Mouse (Mus musculus) layer of hippocampus, postnatal 25 days (tissue): ENCODE data around the gene Cog1. TPM values are rescaled to one million over a fixed set of nuclear protein-coding genes. Genes with fewer than 3 reads are reported as not detected.
"Not testable (repeated sequence)": the region's sequence is repeated elsewhere in the genome, so short reads cannot be mapped to it uniquely, and the experiment has no call there.

Experiments used
- DNase-seq, 2 experiments: peaks; one replicate each; pipeline ENCODE4 v3.0.0; 2022; ENCODE audit warnings: mixed read lengths in 2 of 2, low spot score in 1 of 2; ENCODE audit errors: extremely low spot score in 1 of 2
- total RNA-seq, 2 experiments: library from RNA; stranded (reverse); gene quantifications; 2 replicates each; pipeline ENCODE4 v1.2.3; 2021

The Cog1 gene
- total RNA-seq, 2 experiments from 2014 or later = 53.4 to 64.0 TPM

DNA sequence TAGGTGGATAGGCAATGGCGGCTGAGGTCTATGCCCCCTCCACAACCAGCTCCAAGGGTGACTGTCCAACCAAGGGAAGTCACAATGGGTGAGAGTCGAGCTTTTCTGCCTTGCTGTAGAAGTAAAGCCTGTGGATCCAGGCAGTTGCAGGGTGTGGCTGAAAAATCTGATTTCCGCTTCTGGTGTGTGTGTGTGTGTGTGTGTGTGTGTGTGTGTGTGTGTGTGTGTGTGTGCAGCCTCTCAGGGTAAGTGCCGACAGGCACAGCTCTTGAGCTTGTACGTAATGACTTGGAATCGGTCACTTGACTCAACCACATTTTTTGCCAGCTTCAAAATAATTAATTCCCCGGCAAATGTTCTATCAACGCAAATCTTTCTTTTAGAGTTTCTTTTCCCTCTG lies 17.7 kb upstream of the Cog1 start:
- DNase-seq = no peak

DNA sequence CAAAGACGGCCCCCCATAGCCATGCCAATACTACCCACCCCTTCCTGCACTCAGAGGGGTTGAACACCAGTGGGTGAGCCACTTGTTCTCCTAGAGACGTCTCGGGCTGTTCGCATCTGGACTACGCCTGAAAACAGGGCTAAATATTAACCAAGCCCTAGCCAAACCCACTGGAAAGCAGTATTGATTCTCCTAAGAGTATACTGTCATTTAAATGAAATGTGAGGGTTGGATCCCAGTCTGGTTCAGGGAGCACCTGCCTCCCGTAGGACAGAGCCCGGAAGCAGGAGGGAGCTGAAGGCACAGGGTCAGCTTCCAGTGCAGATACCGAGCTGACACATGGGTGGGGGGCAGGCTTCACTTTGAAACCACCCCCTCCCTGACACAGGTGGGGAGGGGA lies 17.1 kb upstream of the Cog1 start:
- no peak for DNase-seq

DNA sequence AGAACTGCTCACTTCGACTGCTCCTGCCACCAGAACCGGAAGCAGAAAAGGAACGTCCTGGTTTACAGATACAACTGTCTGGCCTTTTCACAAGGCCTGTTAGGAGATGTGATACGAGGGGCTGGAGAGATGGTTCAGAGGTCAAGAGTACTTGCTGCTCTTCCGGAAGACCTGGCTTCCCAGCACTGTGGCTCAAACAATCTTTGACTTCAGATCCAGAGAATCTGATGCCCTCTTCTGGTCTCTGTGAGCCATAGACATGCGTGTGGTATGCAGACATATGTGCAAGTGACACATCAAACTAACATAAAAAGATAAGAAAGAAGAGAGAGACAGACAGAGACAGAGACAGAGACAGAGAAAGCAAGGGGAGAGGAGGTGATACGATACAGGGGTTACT lies 16.7 kb upstream of the Cog1 start:
- DNase-seq = no peak

DNA sequence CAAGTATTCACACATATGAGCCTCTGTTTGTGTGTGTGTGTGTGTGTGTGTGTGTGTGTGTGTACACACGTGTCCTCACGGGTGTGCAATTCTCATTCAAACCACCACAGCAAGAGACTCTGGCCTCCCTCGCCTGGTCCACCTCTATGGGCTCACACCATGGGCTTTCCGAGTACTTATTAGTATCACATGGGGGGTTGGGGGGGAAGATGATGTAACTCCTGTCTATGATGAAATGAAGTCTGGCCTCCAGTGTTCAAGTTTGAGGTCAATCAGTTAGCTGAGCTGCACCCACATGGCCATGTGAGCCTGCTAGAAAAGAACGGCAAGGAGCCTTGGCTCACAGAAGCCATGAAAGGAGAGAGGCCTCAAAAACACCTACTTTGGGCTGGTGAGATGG lies 15.6 kb upstream of the Cog1 start:
- no peak for DNase-seq

DNA sequence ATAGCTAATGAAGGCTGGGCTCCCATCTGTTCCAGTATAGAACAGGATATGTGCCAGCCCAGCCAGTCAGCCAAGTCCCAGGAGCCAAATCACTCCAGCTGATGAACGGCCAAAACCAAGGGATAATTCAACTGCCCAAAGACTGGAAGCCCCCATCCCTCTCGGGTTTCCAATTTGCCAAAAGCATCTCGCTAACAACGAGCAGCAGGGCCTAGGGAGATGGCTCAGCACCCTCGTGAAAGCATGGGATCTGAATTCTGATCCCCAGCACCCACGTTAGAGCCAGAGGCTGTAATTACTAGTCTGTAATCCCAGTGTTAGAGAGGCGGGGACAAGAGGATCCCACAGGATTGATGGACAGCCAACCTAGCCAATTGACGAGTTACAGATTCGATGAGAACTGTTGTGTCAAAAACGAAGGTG lies 14.3 kb upstream of the Cog1 start:
- DNase-seq = no peak

DNA sequence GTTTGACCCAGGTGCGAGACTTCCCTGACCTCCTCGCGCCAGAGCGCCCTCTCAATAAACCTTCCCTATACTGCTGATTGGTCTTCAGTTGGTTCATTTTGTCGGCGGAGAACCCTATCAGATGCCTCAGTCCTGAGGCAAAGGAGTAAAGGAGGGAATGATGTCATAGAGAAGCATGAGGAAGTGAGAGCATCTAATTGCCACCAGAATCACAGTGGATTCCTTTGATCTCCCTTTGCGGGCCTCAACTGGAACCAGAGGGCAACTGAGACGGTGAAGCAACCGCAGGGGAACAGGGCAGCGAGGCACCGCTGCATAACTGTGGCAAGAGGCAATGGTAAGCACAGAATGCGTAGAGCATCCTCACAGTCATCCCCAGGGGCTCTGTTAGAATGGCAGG lies 10.3 kb upstream of the Cog1 start:
- no peak for DNase-seq

DNA sequence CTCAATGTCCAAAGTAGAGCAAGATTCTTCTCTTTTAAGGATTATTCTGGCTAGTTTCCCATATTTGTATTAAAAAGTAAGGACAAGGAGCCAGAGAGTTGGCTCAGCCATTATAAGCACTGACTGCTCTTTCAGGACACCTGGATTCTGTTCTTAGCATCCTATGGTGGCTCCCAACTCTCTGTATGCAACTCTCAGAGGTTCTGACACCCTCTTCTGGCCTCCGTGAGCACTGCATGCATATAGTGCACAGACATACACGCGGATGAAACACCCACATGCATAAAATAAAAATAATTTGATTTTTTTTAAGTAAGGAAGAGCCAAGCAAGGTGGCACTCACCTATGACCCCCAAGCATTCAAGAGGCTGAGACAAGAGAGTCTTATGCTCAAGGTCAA lies 3.8 kb upstream of the Cog1 start:
- no peak for DNase-seq

DNA sequence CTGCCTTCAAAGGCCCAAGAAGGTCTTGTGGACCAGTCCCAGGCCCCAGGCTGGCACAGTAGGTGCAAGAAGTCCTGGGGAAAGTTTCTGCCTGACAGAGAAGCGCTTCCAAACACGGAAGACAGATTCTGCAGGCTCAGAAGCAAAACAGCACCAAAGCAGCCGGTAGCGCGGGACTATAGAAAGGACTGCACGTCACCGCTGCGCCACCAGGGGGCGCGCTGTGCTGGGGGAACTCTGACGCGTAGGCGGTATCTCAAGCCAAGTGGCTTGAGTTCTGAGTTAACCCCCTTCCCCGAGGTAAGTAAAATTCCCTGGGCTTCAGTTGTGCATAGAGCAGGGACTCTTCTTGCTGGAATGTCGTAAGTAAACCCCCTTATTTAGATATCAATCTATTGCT lies 817 bp upstream of the Cog1 start:
- peak; percentile 85 to 94 for DNase-seq

DNA sequence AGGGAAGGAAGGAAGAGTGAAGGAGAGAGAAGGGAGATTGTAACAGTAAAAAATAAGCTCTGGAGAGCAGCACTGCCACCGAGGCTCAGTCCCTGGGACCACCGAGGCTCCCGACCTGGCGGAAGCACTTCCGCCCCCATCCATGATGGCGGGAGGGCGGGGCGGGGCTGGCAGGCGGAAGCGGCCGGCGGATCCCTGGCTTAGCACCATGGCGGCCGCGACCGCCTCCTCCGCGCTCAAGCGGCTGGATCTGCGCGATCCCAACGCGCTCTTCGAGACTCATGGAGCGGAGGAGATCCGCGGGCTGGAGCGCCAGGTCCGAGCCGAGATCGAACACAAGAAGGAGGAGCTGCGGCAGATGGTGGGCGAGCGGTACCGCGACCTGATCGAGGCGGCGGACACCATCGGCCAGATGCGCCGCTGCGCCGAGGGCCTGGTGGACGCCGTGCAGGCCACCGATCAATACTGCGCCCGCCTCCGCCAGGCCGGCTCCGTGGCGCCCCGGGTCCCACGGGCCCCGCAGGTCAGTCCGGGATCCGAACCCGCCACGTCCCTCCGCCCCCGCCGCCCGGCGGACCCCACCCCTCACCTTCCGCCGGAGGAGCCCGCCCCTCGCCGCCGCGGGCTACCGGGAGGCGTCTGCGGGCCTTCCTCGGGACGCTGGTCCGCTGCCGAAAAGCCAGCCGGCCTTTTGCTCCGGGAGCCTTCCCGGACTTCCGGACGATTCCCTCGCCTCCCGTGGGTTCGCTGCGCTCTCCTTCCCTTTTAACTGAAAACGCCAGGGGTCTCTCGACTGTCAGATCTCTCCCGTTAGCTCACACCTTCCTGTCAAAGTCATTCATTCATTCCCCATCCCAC lies 613 bp downstream of the Cog1 start, which contains the start of gene Slc39a11:
Slc39a11 (minus strand) TSS at position 727 of the 858 bp plus-strand sequence.
- DNase-seq = peak; percentile 42 to 62

DNA sequence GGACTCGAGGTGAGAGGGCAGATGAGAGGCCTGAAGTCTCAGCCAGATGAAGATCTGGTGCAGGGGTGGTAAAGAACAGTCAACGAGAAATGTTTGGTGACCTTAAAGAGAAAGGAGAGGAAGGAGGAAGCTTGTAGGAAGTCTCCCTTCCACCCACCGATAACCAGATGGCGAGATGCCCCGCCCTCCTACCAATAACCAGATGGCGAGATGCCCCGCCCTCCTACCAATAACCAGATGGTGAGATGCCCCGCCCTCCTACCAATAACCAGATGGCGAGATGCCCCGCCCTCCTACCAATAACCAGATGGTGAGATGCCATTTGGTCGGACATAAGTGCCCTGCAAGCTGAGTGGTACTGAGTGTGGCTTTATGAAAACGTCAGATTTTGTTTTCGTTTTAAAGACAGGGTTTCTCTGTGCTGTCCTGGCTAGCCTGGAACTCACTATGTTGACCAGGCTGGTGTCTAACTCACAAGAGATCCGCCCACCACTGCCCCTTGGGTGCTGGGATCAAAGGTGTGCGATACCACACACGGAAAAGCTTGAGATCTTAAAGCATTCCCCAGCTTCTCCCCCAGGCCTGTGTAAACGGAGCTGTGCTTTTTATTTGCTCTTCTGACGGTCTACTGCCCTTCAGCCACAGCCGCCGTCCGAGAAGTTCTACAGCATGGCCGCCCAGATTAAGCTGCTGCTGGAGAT lies 2.4 kb downstream of the Cog1 start:
- no peak for DNase-seq

DNA sequence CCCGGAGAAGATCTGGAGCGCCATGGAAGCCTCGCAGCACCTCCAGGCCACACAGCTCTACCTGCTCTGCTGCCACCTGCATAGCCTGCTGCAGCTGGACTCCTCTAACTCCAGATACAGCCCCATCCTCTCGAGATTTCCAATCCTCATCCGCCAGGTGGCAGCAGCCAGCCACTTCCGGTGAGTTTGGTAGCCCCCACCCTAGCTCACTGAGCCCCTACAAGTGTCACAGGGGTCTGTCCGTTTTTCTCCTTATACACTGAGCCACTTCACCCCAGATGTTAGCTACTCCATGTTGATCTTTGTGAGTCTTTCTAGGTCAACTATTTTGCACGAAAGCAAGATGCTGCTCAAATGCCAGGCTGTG lies 2.9 kb downstream of the Cog1 start:
- DNase-seq = peak in 1 of 2 experiments; percentile 39

DNA sequence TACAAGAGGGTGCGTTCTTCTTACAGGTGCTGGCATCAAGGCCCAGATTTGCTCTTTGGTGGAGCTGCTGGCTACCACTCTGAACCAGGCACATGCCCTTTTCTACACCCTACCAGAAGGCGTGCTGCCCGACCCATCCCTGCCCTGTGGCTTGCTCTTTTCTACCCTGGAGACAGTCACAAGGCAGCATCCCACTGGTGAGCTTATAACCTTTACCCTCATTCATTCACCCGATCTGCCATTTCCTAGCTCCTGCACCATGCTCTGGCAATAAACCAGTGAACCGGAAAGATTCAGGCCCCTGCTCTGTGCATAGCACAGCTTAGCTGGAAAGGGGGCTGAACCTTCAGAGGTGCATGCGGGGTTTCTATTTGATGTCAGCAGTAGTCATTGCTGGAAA lies 3.5 kb downstream of the Cog1 start:
- no peak for DNase-seq

DNA sequence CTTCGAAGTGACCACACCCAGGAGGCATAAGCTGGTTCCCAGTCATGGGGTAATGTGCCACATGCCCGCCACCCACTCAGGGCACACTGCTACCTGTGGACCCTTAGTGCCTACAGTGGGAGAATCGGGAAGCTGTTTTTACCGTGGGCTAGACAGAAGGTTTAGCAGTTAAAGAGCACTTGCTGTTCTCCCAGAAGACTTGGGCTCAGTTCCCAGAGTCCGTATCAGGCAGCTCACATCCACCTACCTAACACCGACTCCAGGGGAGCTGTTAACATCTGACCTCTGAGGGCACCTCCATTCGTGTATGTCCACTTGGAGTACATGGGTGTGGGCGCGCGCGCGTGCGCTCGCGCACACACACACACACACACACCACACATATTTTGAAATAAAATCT lies 5.1 kb downstream of the Cog1 start:
- DNase-seq = no peak

DNA sequence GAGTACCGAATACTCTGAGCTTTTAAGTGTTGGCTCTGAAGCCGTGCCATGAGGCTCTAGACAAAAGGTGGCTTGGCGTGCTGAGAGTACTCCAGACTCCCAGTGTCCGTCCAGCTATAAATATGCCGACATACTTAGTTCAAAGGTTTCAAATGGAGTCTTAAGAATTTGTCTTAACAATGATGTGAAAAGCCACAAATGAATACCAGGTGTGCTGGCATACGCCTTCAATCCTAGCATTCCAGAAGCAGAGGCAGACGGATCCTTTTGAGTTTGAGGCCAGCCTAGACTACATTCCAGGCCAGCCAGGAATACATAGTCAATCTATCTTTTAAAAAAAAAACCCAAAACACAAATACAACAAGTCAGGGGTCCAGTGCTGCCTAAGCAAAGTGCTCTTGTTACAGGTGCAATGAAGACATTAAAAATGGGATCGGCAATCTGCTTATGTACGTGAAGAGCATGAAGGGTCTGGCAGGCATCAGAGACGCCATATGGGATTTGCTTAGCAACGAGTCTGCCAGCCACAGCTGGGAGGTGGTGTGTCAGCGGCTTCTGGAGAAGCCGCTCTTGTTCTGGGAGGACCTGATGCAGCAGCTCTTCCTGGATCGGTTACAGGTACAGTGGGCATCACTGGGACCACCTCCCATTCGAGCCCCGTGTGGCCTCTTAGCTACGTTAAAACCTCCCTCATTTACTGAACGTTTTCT lies 5.7 kb downstream of the Cog1 start:
- DNase-seq = no peak

DNA sequence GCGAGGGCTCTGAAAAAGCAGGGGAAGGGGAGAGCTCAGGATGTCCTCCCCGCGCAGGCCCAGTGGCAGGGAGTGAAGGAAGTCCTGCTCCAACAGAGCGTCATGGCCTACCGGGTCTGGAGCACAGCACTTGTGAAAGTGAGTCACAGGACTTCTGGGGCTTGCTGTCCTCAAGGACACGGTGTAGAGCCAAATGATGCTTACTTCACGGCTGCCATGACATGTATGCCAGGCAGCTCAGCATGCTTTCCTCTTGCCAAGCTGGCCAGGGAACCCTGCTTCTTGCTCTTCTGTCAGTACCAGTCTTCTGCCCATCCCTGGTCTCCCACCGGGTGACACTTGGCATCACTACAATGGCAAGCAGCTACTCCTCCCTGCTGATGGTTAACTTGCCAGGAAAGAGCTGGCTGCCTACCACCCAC lies 7.6 kb downstream of the Cog1 start:
- no peak for DNase-seq

DNA sequence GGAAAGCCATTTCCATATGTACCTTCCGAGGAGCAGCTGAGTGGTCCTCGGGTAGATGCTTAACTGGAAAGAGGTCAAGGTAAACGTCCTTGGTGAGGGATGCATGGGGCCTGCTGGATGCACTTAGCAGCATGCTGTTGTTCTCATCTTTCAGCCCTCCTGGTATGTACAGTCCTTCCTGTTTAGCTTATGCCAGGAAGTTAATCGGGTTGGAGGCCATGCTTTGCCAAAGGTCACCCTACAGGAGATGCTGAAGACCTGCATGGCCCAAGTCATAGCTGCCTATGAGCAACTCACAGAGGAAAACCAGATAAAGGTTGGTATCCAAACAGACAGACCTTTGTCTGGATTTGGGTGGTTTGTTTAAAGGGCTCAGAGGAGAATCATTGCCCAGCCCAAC lies 8.3 kb downstream of the Cog1 start:
- DNase-seq = no peak

DNA sequence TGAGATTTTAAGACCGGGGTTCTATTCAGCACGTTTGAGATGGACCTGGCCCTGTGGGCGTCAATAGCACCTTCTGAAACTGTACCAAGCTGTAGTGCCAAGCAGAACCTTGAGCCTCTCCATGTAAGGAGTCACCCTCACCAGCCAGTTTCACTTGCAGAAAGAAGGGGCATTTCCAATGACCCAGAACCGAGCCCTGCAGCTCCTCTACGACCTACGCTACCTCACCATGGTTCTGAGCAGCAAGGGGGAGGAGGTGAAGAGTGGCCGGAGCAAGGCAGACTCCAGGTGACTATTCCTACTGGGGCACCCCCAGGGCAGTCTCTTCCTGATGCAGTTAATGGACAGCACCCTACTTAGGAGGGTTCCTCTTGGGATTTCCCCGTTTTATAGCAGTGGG lies 9.3 kb downstream of the Cog1 start:
- no peak for DNase-seq

DNA sequence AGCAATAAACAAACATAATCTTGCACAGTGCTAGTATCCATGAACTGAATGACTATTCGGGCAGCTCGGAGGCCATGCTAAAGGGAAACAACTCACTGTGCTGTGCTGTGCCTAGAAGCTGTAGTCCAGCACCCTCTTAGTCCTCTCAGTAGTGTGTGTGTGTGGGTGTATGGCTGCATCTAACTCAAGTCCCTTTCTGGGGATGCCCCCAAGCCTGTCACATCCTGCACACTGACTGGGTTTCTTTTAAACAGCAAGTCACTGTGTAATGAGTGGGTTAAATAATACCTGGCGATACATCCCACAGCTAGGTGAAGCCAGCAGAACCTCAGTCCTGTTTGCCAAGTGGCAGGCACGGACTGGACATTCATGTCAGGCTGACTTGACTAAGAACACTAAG lies 9.8 kb downstream of the Cog1 start:
- no peak for DNase-seq

DNA sequence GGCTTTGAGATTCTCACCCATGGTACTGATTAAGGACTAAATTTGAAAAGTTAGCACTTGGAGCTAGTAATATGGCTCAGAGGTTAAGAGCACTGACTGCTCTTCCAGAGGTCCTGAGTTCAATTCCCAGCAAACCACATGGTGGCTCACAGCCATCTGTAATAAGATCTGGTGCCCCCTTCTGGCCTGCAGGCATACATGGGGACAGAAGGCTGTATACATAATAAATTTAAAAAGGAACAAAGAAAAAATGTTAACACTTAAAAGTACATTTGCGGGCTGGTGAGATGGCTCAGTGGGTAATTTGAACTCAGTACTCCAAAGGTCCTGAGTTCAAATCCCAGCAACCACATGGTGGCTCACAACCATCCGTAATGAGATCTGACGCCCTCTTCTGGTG lies 11.2 kb downstream of the Cog1 start:
- DNase-seq = not testable (repeated sequence)

DNA sequence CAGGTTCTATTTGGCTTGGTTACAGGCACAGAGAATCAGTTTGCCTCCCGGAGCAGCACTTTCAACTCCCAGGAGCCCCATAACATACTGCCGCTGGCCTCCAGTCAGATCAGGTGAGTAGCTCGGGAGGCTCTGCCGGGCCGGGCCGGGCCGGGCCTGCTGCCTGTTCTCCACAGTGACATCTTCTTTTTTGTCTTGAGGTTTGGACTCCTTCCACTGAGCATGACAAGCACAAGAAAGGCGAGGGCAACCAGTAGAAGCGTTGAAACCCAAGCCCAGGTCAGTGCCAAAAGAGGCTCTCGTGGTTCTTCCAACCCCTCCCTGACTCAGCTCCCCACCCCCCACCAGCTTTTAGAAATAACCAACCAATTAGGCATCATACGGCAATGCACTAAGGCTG lies 12.0 kb downstream of the Cog1 start:
- no peak for DNase-seq

DNA sequence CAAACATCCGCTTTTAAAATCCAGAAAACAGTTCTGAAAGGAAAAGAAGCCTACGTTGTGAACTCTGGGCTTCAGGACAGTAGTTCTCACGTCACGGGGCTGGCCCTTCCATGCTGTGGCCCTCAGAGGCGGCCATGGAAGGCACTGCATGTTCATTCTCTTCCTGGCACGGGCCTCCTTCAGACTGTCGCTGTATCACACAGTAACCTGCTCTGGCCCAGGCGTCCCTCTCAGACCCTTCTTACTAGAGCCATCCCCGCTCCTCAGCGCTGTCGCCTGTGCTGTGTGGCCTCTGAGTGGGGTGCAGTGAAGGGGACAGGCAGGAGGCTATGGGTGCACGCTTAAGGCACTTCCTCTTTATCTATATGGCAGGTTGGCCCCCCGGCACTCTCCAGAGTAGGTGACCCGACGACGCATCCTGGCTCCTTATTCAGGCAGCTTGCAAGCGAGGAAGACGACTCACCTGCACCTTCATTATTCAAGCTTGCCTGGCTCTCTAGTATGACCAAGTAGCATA lies 12.9 kb downstream of the Cog1 start:
- DNase-seq = no peak
